Mouse (Mus musculus): ENCODE data around the gene Prkar2b. TPM values are rescaled to one million over a fixed set of nuclear protein-coding genes. Genes with fewer than 3 reads are reported as not detected.

Prkar2b gene
- total and polyA plus RNA-seq, 3 experiments: 2.5 to 6.1 (median 2.9) TPM

DNA sequence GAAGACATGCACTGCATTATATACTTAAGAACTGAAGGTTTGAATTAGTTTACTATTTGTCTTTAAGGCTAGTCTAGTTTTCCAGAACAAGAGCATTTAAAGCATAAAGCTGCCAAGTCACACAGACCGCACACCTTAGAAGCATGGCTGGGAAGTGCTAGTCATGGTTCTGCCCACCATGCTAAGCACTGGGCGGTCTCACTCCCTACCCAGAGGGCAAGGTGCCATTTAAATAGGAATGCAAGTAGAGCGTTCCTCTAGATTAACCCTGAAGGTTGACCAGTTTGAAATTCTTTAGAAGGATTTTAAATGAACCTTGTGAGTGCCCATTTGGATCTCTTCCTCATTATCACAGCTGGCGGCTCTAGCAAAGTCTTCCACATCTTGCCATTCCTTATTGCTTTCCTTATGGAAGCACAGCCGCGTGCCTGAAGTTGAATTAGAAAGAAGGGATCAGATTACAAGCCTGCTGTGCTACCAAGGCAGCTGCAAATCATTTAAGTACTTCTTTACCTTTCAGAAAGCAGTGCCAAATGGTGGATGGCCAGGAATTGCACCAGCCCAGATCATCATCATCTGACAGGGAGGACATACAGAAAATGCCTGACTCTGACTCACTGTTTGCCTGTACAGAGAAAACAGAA lies 124.3 kb downstream of the Prkar2b start:
- H3K9me3 ChIP-seq (replicated peaks; ENCODE audit: low read length): no peaks in the 10 kb centered on the region
- no peak overlapping the region for H3K9ac ChIP-seq (ENCODE audit: insufficient read depth, low read depth)
- no peaks in the 10 kb centered on the region for H3K79me2 ChIP-seq (replicated peaks; ENCODE audit: control insufficient read depth, extremely low read depth, insufficient read depth, poor library complexity, severe bottlenecking)
- no peak overlapping the region for H3K27ac ChIP-seq (ENCODE audit: insufficient read depth, low read depth)
- no peak overlapping the region for H3K4me3 ChIP-seq (replicated peaks in 1 of 3; ENCODE audit: low read depth in 2 of 3, low read length in 2 of 3, poor library complexity in 1 of 3)
- no peak overlapping the region for H3K4me2 ChIP-seq (ENCODE audit: insufficient read depth, low read depth, poor library complexity, severe bottlenecking)
- TF ChIP-seq GABPA (IDR thresholded peaks at IDR 0.05; ENCODE audit: insufficient replicate concordance, low read depth, low read length) (no peak), E2F4 (IDR thresholded peaks at IDR 0.05; ENCODE audit: insufficient replicate concordance, low read depth, low read length) (no peak), ELF1 (IDR thresholded peaks at IDR 0.05; ENCODE audit: low read depth, low read length) (no peak), JUND (conservative IDR thresholded peaks at IDR 0.05; ENCODE audit: low read depth, low read length) (no peak), CTCF (conservative IDR thresholded peaks at IDR 0.05 in 1 of 2, IDR thresholded peaks at IDR 0.05 in 1 of 2; ENCODE audit: low read depth in 2 of 2, low read length in 2 of 2) (no peak), ZKSCAN1 (IDR thresholded peaks at IDR 0.05; ENCODE audit: borderline replicate concordance, low read depth, low read length) (no peak), POLR2AphosphoS2 (IDR thresholded peaks at IDR 0.05; ENCODE audit: low read depth, low read length) (no peak), ETS1 (conservative IDR thresholded peaks at IDR 0.05; ENCODE audit: low read depth, low read length) (no peak), KAT2A (IDR thresholded peaks at IDR 0.05; ENCODE audit: insufficient replicate concordance, low read length) (no peak), TBP (conservative IDR thresholded peaks at IDR 0.05; ENCODE audit: low read depth, low read length) (no peak), MYC (IDR thresholded peaks at IDR 0.05; ENCODE audit: low read depth, low read length) (no peak), ZNF384 (IDR thresholded peaks at IDR 0.05; ENCODE audit: low read depth, low read length) (no peak), RCOR1 (conservative IDR thresholded peaks at IDR 0.05; ENCODE audit: low read depth, low read length) (no peak), USF2 (conservative IDR thresholded peaks at IDR 0.05; ENCODE audit: low read depth, low read length) (no peak)
- H3K4me1 ChIP-seq (ENCODE audit: control insufficient read depth in 1 of 2, insufficient read depth in 2 of 2): no peaks in the 10 kb centered on the region
- H3K36me3 ChIP-seq (replicated peaks in 1 of 2; ENCODE audit: control insufficient read depth in 1 of 2, insufficient read depth in 1 of 2, low read length in 1 of 2): peaks cover 62 to 86% of the 10 kb centered on the region in 2 experiments
- no peak for DNase-seq (ENCODE audit: extremely low read depth)
- in situ Hi-C loops (cut with MboI; ENCODE audit: low pct_ligation_motif_present, low pct_unique_long_range_greater_than_20kb, low sequenced_read_pairs): loop anchor here (25.0 kb wide), 1 partner anchor 424 kb away; no protein-coding TSS in a partner anchor
- dilution Hi-C loops (cut with MboI; ENCODE audit: extremely low pct_ligation_motif_present, extremely low pct_unique_long_range_greater_than_20kb, low sequenced_read_pairs): no loop called here
- no peaks in the 10 kb centered on the region for H3K27me3 ChIP-seq (replicated peaks)

GRCm38 (mm10) chr12:31931818-31932217 lies 129.3 kb downstream of the Prkar2b start:
- in situ Hi-C loops (cut with MboI; ENCODE audit: low pct_ligation_motif_present, low pct_unique_long_range_greater_than_20kb, low sequenced_read_pairs) (loop anchor here (25.0 kb wide), 1 partner anchor 420 kb away; no protein-coding TSS in a partner anchor), dilution Hi-C loops (cut with MboI; ENCODE audit: extremely low pct_ligation_motif_present, extremely low pct_unique_long_range_greater_than_20kb, low sequenced_read_pairs) (no loop called here)
- Histone ChIP-seq H3K4me2 (ENCODE audit: insufficient read depth, low read depth, poor library complexity, severe bottlenecking) (no peak overlapping the region), H3K9me3 (replicated peaks; ENCODE audit: low read length) (no peaks in the 10 kb centered on the region), H3K36me3 (replicated peaks in 1 of 2; ENCODE audit: control insufficient read depth in 1 of 2, insufficient read depth in 1 of 2, low read length in 1 of 2) (peaks cover 56 to 81% of the 10 kb centered on the region in 2 experiments), H3K27me3 (replicated peaks) (no peaks in the 10 kb centered on the region), H3K79me2 (replicated peaks; ENCODE audit: control insufficient read depth, extremely low read depth, insufficient read depth, poor library complexity, severe bottlenecking) (no peaks in the 10 kb centered on the region), H3K4me3 (replicated peaks in 1 of 3; ENCODE audit: low read depth in 2 of 3, low read length in 2 of 3, poor library complexity in 1 of 3) (no peak overlapping the region), H3K4me1 (ENCODE audit: control insufficient read depth in 1 of 2, insufficient read depth in 2 of 2) (no peaks in the 10 kb centered on the region), H3K27ac (ENCODE audit: insufficient read depth, low read depth) (no peak overlapping the region), H3K9ac (ENCODE audit: insufficient read depth, low read depth) (no peak overlapping the region)
- no peak for DNase-seq (ENCODE audit: extremely low read depth)
- TF ChIP-seq BHLHE40 (IDR thresholded peaks at IDR 0.05; ENCODE audit: low read depth, low read length): no peak
- no peak for TF ChIP-seq ELF1 (IDR thresholded peaks at IDR 0.05; ENCODE audit: low read depth, low read length)
- TF ChIP-seq MEF2A (IDR thresholded peaks at IDR 0.05; ENCODE audit: borderline replicate concordance, low read depth, low read length): no peak
- no peak for TF ChIP-seq ZKSCAN1 (IDR thresholded peaks at IDR 0.05; ENCODE audit: borderline replicate concordance, low read depth, low read length)
- no peak for TF ChIP-seq MXI1 (IDR thresholded peaks at IDR 0.05; ENCODE audit: low read depth, low read length)
- no peak; the same call in 1 of the 2 replicates for TF ChIP-seq RAD21 (IDR thresholded peaks at IDR 0.05; ENCODE audit: low read depth, low read length)
- TF ChIP-seq UBTF (IDR thresholded peaks at IDR 0.05; ENCODE audit: low read depth, low read length): no peak
- no peak for TF ChIP-seq KAT2A (IDR thresholded peaks at IDR 0.05; ENCODE audit: insufficient replicate concordance, low read length)
- no peak for TF ChIP-seq MAFK (IDR thresholded peaks at IDR 0.05; ENCODE audit: insufficient replicate concordance, low read length)
- TF ChIP-seq ZMIZ1 (IDR thresholded peaks at IDR 0.05; ENCODE audit: low read depth, low read length): no peak
- TF ChIP-seq CHD2 (IDR thresholded peaks at IDR 0.05; ENCODE audit: low read length): no peak
- no peak for TF ChIP-seq E2F4 (IDR thresholded peaks at IDR 0.05; ENCODE audit: insufficient replicate concordance, low read depth, low read length)
- no peak for TF ChIP-seq POLR2AphosphoS2 (IDR thresholded peaks at IDR 0.05; ENCODE audit: low read depth, low read length)
- no peak for TF ChIP-seq ZC3H11A (IDR thresholded peaks at IDR 0.05; ENCODE audit: low read depth, low read length)
- TF ChIP-seq IRF4 (IDR thresholded peaks at IDR 0.05; ENCODE audit: low read depth, low read length): no peak
- no peak for TF ChIP-seq MAX (IDR thresholded peaks at IDR 0.05; ENCODE audit: low read length)
- TF ChIP-seq USF2 (conservative IDR thresholded peaks at IDR 0.05; ENCODE audit: low read depth, low read length): no peak
- TF ChIP-seq GABPA (IDR thresholded peaks at IDR 0.05; ENCODE audit: insufficient replicate concordance, low read depth, low read length): no peak
- TF ChIP-seq RCOR1 (conservative IDR thresholded peaks at IDR 0.05; ENCODE audit: low read depth, low read length): no peak
- no peak for TF ChIP-seq CHD1 (IDR thresholded peaks at IDR 0.05; ENCODE audit: low read depth, low read length)
